Mouse (Mus musculus): ENCODE results near the gene Parp14. TPM values are rescaled to one million over a fixed set of nuclear protein-coding genes. Genes with fewer than 3 reads are reported as not detected.

Parp14 gene
- 1,000 to 10,000 TPM in 20 of 26 experiments, 100 to 1,000 TPM in 6; 599 to 5,967 (median 2,262) TPM for total RNA-seq (2018; cell fraction: chromatin; rRNA removed)
- total RNA-seq (2018; cell fraction: cytosol; rRNA removed) = 100 to 1,000 TPM; 159 to 682 (median 357) TPM
- total RNA-seq (2018; cell fraction: nucleus; rRNA removed) = 1,000 to 10,000 TPM in 18 of 26 experiments, 100 to 1,000 TPM in 8; 325 to 4,265 (median 1,698) TPM
- polyA plus RNA-seq (2018) = 96.5 to 226 TPM (median 116 TPM) in 3 replicates

DNA sequence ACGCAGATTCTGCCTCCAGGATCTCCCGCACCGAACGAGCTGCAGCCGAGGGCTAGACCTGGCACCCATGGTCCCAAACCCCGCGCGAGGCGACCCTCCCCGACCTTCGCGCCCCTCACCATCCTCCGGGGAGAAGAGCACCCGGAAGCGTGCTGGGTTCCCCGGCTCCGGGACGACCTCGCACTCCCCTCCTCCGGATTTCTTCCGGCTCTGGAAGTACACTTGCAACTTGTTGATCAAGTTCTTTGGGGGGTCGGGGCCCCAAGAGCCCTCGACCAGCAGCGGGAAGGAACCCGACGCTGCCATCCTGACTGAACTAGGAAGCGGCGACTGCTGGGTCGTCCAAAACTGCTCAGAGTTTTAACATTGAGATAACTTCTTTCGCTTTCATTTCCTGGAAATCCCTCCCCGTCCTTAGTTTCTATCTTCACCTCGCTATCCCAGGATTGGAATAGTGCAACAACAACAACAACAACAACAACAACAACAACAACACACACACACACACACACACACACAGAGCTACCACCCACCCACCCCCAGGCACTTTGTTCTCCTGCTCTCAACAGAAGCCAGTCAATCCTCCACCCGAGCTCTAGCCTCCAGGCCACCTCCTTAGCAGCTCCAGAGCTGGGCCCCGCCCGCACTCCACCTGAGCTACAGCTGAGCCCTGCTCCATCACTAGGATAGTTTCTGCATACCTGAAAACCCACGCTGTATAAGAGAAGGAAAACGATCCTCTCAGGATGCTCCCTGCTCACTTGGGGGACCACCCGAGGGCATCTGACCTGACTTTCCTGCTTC lies at the start of gene Parp14:
Gene Parp14 (minus strand): TSS at position 497 of the 804 bp plus-strand sequence.
- H3K27ac ChIP-seq = peak within 1 kb of the TSS; percentile 90

DNA sequence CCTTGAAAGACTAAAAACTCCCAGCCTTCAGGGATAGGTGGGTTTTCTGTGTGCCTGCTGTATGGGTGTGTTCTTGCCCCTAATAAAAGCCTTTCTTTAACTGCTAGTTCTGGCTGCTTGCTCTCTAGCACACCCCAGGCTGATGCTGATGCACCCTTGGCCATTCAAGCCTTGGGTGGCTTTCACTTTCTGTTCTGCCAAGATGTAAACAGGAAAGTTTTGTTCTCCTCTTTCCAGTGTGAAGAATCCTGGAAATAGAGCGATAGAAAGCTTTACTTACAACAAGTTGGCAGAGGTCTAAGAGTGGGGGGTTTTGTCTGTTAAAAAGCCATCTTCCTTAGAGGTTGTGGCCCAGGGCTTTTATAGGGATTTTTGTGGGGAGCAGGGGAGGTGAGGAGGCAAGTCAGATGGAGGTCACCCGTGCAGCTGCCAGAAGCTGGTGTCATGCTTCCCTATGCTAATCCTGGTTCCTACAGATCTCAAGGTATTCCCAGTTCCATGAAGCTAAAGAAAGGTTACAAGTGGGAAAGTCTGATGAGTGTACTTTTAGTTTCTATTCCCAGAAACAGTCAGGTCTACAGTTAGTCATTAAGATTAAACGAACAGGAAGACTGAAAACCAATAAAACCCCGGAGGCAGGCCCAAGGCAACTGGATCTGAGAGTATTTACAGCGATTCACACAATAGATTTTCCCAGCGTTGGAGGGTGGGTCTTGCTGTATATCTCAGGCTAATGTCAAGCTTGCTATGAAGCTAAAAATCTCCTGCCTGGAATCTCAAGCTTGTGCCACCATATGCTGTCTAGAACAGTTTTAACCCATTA lies 47.6 kb upstream of the Parp14 start:
- Histone ChIP-seq H3K36me3 (ENCODE audit: inconsistent target) (no peaks in the 10 kb centered on the region), H3K79me2 (ENCODE audit: inconsistent target) (no peaks in the 10 kb centered on the region), H3K4me3 (ENCODE audit: inconsistent target) (peak overlapping the region; percentile 8; the same call in 1 of the 2 replicates), H3K27ac (peak overlapping the region; percentile 77)
- WGBS (ENCODE audit: missing documents) = 0% methylated on average over 6 of the region's 6 CpGs

More for the DNA sequence above, at the start of gene Parp14:
- 2% methylated on average over 38 of the region's 38 CpGs for WGBS (ENCODE audit: missing documents)
- Histone ChIP-seq H3K36me3 (ENCODE audit: inconsistent target) (peaks cover 18% of the 10 kb centered on the region; the same call in 1 of the 2 replicates), H3K4me3 (ENCODE audit: inconsistent target) (peak within 1 kb of the TSS; percentile 70), H3K79me2 (ENCODE audit: inconsistent target) (peaks cover 65% of the 10 kb centered on the region)

DNA sequence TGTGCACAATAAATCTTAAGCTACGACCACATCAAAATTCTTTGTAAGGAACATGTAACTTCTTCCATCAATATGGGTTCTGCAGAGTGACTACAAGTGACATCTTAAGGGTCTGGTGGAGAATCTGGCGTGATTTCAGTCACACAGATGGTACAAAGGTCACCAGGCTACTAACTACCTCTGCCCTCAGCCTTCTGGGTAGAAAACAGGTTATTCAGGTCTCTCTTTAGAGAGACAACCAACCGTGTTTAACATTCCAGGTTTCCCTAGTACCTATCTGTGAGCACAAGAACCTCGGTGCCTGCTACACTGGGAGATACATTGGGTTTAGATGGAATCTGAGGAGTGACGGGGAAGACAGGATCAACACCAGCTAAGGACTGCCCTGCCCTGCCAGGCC lies 43.0 kb upstream of the Parp14 start:
- WGBS (ENCODE audit: missing documents) = 89% methylated on average over 5 of the region's 5 CpGs

DNA sequence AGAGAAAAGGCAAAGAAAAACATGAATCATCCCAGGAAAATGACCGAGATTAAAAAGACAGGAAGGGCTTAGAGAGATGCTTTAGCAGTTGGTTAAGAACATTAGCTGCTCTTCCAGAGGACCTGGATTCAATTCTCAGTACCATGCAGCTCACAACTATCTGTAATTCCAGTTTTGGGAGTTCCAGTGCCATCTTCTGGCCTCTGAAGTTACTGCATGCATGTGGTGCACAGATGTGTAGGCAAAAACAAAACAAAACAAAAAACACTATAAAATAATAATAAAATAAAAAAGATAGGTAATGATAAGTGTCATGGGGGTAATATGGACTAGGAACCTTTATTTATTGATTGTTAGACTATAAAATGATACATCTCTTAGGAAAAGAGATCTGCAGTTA lies 42.2 kb upstream of the Parp14 start:
- Histone ChIP-seq H3K79me2 (ENCODE audit: inconsistent target) (no peaks in the 10 kb centered on the region), H3K4me3 (ENCODE audit: inconsistent target) (no peak overlapping the region), H3K36me3 (ENCODE audit: inconsistent target) (no peaks in the 10 kb centered on the region), H3K27ac (no peak overlapping the region)
- WGBS (ENCODE audit: missing documents) = 87% methylated on average over 1 of the region's 1 CpGs

More for the DNA sequence above, 43.0 kb upstream of the Parp14 start:
- Histone ChIP-seq H3K79me2 (ENCODE audit: inconsistent target) (no peaks in the 10 kb centered on the region), H3K36me3 (ENCODE audit: inconsistent target) (no peaks in the 10 kb centered on the region), H3K4me3 (ENCODE audit: inconsistent target) (no peak overlapping the region), H3K27ac (no peak overlapping the region)

DNA sequence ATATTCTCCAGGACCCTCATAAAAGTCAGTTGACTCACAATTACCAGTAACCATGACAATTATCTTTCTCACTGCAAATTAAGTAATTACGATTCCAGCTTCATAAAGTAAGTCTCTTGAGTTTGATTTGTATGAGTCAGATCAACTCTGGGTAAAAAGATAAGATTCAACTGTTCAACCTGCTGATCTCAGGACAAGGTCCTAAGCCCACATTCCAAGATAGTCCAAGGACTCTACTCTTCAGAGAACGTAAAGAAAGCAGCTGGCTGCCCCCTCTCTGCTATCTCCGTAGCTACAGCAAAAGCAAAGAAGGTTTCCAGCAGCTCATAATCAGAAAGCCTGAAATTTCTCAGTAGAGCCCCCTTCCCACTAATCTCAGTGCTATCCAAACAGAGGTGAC lies 40.1 kb upstream of the Parp14 start:
- no peak overlapping the region for H3K27ac ChIP-seq
- no peaks in the 10 kb centered on the region for H3K36me3 ChIP-seq (ENCODE audit: inconsistent target)
- no peaks in the 10 kb centered on the region for H3K79me2 ChIP-seq (ENCODE audit: inconsistent target)
- H3K4me3 ChIP-seq (ENCODE audit: inconsistent target) = no peak overlapping the region
- WGBS (ENCODE audit: missing documents) = 95% methylated on average over 3 of the region's 3 CpGs

DNA sequence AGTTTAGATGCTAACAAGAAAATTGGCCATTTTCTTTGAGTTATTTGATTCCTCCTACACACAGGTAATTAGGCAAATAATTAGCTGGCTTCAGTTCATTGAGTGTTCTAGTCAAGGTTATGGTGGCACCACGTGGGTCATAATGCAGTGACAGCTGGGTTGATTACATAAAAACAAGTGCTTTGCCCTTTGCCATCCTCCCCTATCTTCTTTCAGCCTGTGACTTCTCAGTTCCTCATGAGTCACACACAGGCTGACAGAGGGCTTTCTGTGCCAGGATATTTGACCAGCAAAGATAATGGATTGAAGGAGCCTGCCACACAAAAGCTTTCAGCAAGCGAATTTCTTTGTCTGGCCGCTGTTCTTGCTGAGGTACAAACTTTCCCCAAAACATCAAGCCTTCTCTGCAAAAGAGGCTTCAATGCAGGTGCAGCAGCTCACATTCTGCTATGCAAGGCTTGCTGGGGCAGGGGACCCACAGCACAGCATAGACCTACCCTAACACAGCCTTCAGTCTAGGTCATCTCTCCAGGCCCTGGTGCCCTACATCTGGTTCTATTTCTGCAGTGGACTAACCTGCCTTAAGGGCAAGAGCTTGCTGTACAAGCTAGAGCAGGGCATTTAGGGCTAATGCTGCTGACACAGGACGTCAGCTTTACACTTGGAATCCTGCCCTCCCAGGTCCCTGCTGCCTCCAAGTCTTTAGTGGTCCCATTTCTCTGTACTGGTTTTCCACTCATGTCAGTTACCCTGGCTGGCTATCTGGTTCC lies 36.3 kb upstream of the Parp14 start:
- no peaks in the 10 kb centered on the region for H3K36me3 ChIP-seq (ENCODE audit: inconsistent target)

DNA sequence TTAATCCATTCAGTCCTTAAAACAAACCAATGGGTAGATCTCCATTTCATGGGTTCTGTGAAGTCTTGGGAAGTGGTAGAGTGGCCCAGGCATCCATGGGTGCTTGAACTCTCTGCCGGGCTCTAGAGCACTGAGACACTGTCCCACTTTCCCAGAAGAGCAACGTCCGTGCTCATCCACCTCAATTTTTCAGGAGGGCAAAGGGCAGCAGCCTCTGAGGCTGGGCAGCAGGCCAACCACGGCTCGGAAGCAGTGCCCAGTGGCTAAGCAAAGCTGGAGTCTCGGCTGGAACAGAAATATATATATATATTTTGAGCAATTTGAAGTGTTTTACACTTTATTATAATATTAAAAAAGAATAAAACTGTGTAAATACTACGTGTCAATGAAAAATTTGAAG lies 35.5 kb upstream of the Parp14 start:
- H3K4me3 ChIP-seq (ENCODE audit: inconsistent target) = no peak overlapping the region
- H3K36me3 ChIP-seq (ENCODE audit: inconsistent target) = no peaks in the 10 kb centered on the region
- WGBS (ENCODE audit: missing documents) = 91% methylated on average over 5 of the region's 7 CpGs
- H3K27ac ChIP-seq = 0 out of 2 replicates have a peak overlapping the region, but pooled peaks have one; percentile 50
- H3K79me2 ChIP-seq (ENCODE audit: inconsistent target) = no peaks in the 10 kb centered on the region

More for the DNA sequence above, 36.3 kb upstream of the Parp14 start:
- no peaks in the 10 kb centered on the region for H3K79me2 ChIP-seq (ENCODE audit: inconsistent target)
- H3K4me3 ChIP-seq (ENCODE audit: inconsistent target) = no peak overlapping the region
- peak overlapping the region; percentile 50 for H3K27ac ChIP-seq
- 54% methylated on average over 4 of the region's 4 CpGs for WGBS (ENCODE audit: missing documents)

DNA sequence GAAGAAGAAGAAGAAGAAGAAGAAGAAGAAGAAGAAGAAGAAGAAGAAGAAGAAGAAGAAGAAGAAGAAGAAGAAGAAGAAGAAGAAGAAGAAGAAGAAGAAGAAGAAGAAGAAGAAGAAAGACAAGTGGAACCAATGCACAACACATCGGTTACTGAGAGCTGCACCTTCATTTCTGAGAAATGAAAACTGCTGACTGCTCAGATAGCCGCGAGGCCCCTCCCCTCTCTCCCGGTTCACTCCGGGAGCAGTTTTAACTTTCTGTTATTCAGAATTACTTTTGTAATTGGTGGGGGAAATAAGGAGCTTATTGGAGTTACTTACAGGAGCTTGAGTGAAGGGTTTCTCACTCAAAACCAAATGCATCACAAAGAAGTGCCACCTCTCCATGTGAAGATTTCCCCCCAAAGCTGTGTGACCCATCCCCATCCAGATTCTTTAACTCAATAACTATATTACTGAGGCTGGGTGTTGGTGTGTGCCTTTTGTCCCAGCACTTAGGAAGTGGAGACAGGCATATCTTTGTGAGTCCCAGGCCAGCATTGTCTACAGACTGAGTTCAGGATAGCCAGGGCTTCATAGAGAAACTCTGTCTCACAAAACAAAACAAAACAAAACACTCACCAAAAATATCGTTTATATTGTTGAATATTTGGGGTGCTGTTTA lies 34.6 kb upstream of the Parp14 start:
- WGBS (ENCODE audit: missing documents) = 77% methylated on average over 6 of the region's 6 CpGs
- no peak overlapping the region for H3K4me3 ChIP-seq (ENCODE audit: inconsistent target)
- H3K36me3 ChIP-seq (ENCODE audit: inconsistent target) = no peaks in the 10 kb centered on the region
- H3K27ac ChIP-seq = no peak overlapping the region
- H3K79me2 ChIP-seq (ENCODE audit: inconsistent target) = no peaks in the 10 kb centered on the region

DNA sequence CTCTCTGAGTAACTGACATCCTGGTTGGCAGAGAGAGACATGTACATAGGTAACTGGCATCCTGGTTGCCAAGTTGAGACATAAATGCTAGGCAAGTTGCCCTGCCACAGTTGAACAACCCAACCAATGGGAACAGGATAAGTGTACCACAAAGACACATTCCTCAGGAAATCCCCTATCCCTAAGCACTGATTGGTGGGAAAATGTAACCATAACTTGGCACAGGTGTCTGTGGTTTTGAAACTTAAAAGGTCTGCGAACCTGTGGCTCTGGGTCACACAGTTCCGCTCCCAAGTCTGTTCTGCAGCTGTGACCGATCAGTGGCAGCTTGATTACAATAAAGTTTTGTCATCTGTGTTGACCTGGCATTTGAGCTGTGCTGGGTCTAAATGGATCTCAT lies 34.0 kb upstream of the Parp14 start:
- Histone ChIP-seq H3K79me2 (ENCODE audit: inconsistent target) (no peaks in the 10 kb centered on the region), H3K36me3 (ENCODE audit: inconsistent target) (no peaks in the 10 kb centered on the region), H3K4me3 (ENCODE audit: inconsistent target) (no peak overlapping the region), H3K27ac (no peak overlapping the region)
- 78% methylated on average over 3 of the region's 3 CpGs for WGBS (ENCODE audit: missing documents)

DNA sequence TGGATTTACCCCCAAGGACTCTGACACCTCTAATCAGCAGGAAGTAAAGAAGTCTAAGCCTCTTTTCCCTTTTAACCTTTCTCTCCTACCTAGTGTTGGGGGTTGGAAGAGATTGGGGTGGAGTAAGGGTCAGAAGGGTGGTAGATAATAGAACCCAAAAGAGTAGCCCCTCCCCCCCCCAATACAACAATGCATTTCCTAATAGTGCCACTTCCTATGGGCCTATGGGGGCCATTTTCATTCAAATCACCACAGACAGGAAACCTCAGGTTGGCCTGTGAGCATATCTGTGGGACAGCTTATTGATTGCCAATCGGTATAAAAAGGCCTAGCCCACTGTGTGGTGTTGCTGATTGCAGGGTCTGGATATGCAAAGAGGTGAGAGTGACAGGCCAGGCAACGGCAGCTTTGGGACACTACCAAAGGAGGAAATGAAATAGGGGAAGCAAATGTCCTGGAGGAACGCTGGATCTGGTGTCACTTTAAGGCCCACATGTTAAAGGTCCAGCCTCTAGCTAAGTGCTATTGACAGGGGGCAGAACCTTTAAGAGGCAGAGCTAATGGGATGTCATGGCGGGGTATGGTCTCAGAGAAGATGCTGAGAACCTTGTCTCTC lies 32.9 kb upstream of the Parp14 start:
- no peaks in the 10 kb centered on the region for H3K79me2 ChIP-seq (ENCODE audit: inconsistent target)
- no peaks in the 10 kb centered on the region for H3K36me3 ChIP-seq (ENCODE audit: inconsistent target)
- 2% methylated on average over 3 of the region's 4 CpGs for WGBS (ENCODE audit: missing documents)
- H3K4me3 ChIP-seq (ENCODE audit: inconsistent target) = no peak overlapping the region
- H3K27ac ChIP-seq = peak overlapping the region; percentile 77

DNA sequence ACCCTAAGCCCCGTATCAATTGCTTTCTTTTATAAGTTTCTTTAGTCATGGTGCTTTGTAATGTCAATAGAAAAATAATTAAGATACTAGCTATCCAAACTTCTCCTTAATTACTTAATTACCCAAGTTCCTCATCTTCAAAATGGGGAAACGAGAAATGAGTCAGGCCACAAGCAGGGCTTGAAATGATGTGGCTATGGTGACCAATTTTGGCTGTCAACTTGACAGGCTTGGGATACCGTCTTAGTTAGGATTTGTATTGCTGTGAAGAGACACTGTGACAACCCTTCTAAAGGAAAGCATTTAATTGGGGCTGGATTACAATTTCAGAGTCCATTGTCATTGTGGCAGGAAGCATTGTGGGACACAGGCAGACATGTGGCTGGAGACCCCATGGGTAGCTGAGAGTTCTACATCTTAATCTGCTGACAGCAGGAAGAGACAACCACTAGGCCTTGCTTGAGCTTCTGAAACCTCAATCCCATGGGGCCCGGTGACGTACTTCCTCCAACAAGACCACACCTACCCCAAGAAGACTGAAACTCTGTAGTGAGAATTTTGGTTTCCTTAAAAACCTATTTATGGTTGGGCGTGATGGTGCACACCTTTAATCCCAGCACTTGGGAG lies 31.8 kb upstream of the Parp14 start:
- Histone ChIP-seq H3K27ac (peak overlapping the region; percentile 77), H3K79me2 (ENCODE audit: inconsistent target) (no peaks in the 10 kb centered on the region), H3K4me3 (ENCODE audit: inconsistent target) (no peak overlapping the region), H3K36me3 (ENCODE audit: inconsistent target) (no peaks in the 10 kb centered on the region)
- 31% methylated on average over 6 of the region's 6 CpGs for WGBS (ENCODE audit: missing documents)

DNA sequence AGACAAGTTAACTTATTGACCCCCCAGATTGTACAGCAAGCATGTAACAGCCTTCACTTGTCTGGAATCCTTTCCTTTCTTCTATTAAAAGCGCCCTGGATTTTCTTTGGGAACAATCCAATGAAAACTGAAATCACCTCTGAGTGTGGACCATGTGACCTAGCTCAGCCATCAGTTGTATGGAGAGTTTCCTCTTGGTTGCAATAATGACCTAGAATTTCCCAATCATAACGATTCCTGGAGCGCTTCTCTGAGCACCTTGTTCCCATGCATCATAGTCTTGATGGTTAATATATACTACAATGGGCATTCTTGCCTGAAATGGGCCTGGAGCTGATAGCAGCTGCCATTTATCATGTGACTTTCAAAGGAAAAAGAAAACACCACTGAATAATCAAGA lies 29.2 kb upstream of the Parp14 start:
- 80% methylated on average over 3 of the region's 3 CpGs for WGBS (ENCODE audit: missing documents)
- H3K4me3 ChIP-seq (ENCODE audit: inconsistent target) = no peak overlapping the region
- no peaks in the 10 kb centered on the region for H3K36me3 ChIP-seq (ENCODE audit: inconsistent target)
- H3K27ac ChIP-seq = no peak overlapping the region
- no peaks in the 10 kb centered on the region for H3K79me2 ChIP-seq (ENCODE audit: inconsistent target)

DNA sequence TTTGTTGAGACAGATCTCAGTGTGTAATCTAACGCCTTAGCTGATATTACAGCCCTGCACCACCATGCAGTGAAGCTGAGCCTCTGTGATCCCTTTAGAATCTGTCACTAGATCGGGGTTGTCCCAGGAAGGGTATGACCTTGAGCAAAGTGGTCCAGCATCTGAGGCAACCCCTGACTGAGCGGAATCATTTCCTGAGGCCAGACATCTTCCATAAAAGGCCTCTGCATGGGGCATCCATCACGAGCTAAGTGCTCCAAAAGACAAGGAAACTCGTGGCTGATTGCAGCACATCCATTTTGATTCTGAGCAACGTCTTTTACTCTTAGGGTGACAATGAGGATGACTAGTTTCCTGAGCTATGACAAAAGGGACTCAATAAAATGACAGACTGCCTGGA lies 23.7 kb upstream of the Parp14 start:
- no peak overlapping the region for H3K27ac ChIP-seq
- no peaks in the 10 kb centered on the region for H3K36me3 ChIP-seq (ENCODE audit: inconsistent target)
- H3K79me2 ChIP-seq (ENCODE audit: inconsistent target) = no peaks in the 10 kb centered on the region
- no peak overlapping the region for H3K4me3 ChIP-seq (ENCODE audit: inconsistent target)
- WGBS (ENCODE audit: missing documents) = 84% methylated on average over 6 of the region's 6 CpGs

Data from macrophage (primary cell).